Mouse (Mus musculus) layer of hippocampus, postnatal 10 days (tissue): ENCODE measurements around the gene Ephx4. TPM values are rescaled to one million over a fixed set of nuclear protein-coding genes. Genes with fewer than 3 reads are reported as not detected.
"Not testable (repeated sequence)": the region's sequence is repeated elsewhere in the genome, so short reads cannot be mapped to it uniquely, and the experiment has no call there.

ENCODE experiments used
- DNase-seq, 2 experiments: peaks; one replicate each; pipeline ENCODE4 v3.0.0; 2021; ENCODE audit warnings: low spot score in 2 of 2
- long read RNA-seq: library from polyadenylated mRNA; stranded (forward); transcript quantifications from one replicate; pipeline ENCODE4 v2.0.0, GENCODE M21; 2023
- total RNA-seq, 2 experiments: library from RNA; stranded (reverse); gene quantifications; 2 replicates each; pipeline ENCODE4 v1.2.3; 2021

The Ephx4 gene
- total RNA-seq = 10 to 100 TPM; 27.7 to 34.9 TPM
- long read RNA-seq, transcript Ephx4-201 (7 exons, 1,279 nt) = major isoform, 51 of 56 reads
- long read RNA-seq, partial matches to known transcripts = 0 of 56 reads
- long read RNA-seq, other reads (novel, unspliced or antisense) = 5 of 56 reads

GRCm38 (mm10) chr5:107402436-107402835 is at the start of gene Ephx4:
TSS of gene Ephx4 (plus strand) at chr5:107402736.
- DNase-seq = no peak

GRCm38 (mm10) chr5:107353981-107354380 is 48.6 kb upstream of the Ephx4 start:
- DNase-seq = no peak

GRCm38 (mm10) chr5:107355801-107356200 is 46.7 kb upstream of the Ephx4 start:
- no peak for DNase-seq

GRCm38 (mm10) chr5:107357723-107358122 is 44.8 kb upstream of the Ephx4 start:
- DNase-seq = no peak

- DNase-seq = peak; percentile 80 to 85
Observed at GRCm38 (mm10) chr5:107359395-107360053, 43.0 kb upstream of the Ephx4 start.

GRCm38 (mm10) chr5:107360054-107360730 is 42.3 kb upstream of the Ephx4 start:
- no peak for DNase-seq

GRCm38 (mm10) chr5:107370040-107370439 is 32.5 kb upstream of the Ephx4 start:
- no peak for DNase-seq

- DNase-seq = no peak
Observed at GRCm38 (mm10) chr5:107371335-107371734, 31.2 kb upstream of the Ephx4 start.

- DNase-seq = no peak
Observed at GRCm38 (mm10) chr5:107373256-107373655, 29.3 kb upstream of the Ephx4 start.

GRCm38 (mm10) chr5:107386448-107386847 is 16.1 kb upstream of the Ephx4 start:
- not testable (repeated sequence) for DNase-seq

- no peak for DNase-seq
Observed at GRCm38 (mm10) chr5:107387788-107388187, 14.7 kb upstream of the Ephx4 start.

GRCm38 (mm10) chr5:107389373-107389772 is 13.2 kb upstream of the Ephx4 start:
- DNase-seq = no peak

- no peak for DNase-seq
Observed at GRCm38 (mm10) chr5:107394437-107394836, 8.1 kb upstream of the Ephx4 start.

GRCm38 (mm10) chr5:107403011-107403946 is 743 bp downstream of the Ephx4 start:
- DNase-seq = peak; percentile 44 to 60

- peak in 1 of 2 experiments; percentile 31 for DNase-seq
Observed at GRCm38 (mm10) chr5:107403947-107404684, 1.6 kb downstream of the Ephx4 start.

- no peak for DNase-seq
Observed at GRCm38 (mm10) chr5:107405361-107405760, 2.8 kb downstream of the Ephx4 start.

- DNase-seq = no peak
Observed at GRCm38 (mm10) chr5:107410305-107410704, 7.8 kb downstream of the Ephx4 start.

- peak; percentile 24 to 32 for DNase-seq
Observed at GRCm38 (mm10) chr5:107411326-107411725, 8.8 kb downstream of the Ephx4 start.

- DNase-seq = no peak
Observed at GRCm38 (mm10) chr5:107412285-107412684, 9.7 kb downstream of the Ephx4 start.

GRCm38 (mm10) chr5:107415098-107415497 is 12.6 kb downstream of the Ephx4 start:
- DNase-seq = no peak

- DNase-seq = no peak
Observed at GRCm38 (mm10) chr5:107421676-107422075, 19.1 kb downstream of the Ephx4 start.
